Mouse (Mus musculus) bone marrow, adult 2 months (tissue): ENCODE results near the gene Vps8.

Experiments
- CTCF ChIP-seq: fragments of 200-500 bp; IDR thresholded peaks from 2 replicates; pipeline ENCODE4 v1.5.1; 2011; ENCODE audit warnings: low read length, control low read depth; ENCODE audit not compliant: control insufficient read depth, insufficient read depth
- POLR2A ChIP-seq: fragments of 200-500 bp; IDR thresholded peaks from 2 replicates; pipeline ENCODE4 v1.6.1; 2011; ENCODE audit warnings: low read depth, mild to moderate bottlenecking, control low read depth, low read length, borderline replicate concordance; ENCODE audit not compliant: control insufficient read depth

- no peak for TF ChIP-seq CTCF
- TF ChIP-seq POLR2A, result no peak
These were observed 45.8 kb upstream of the Vps8 start for GRCm38 (mm10) chr16:21376949-21377604.
